Mouse (Mus musculus) heart, embryonic 14.5 days (tissue): Measurements from ENCODE around the gene Pou2f2. TPM values are rescaled to one million over a fixed set of nuclear protein-coding genes. Genes with fewer than 3 reads are reported as not detected.

Source experiments
- ATAC-seq: fragments of 200-750 bp; cut with Nextera tagmentation; 2 replicates; pipeline ENCODE4 v1.8.0; 2017; ENCODE audit warnings: low read depth, moderate TSS enrichment; ENCODE audit not compliant: insufficient number of reproducible peaks, insufficient read depth, low FRiP score
- H3K27ac ChIP-seq, 2 experiments: fragments of 200-500 bp in 1 of 2; fragments of 300-500 bp in 1 of 2; sonication (generic) in 1 of 2; replicated peaks in 1 of 2; 2 replicates each; pipeline ENCODE4 v1.5.1; 2012 to 2014; ENCODE audit warnings: low read depth in 2 of 2, low read length in 2 of 2, control low read depth in 1 of 2, mild to moderate bottlenecking in 1 of 2, mixed read lengths in 1 of 2; ENCODE audit not compliant: control insufficient read depth in 1 of 2, insufficient read depth in 1 of 2
- H3K27me3 ChIP-seq: fragments of 300-500 bp; sonication (generic); 2 replicates; pipeline ENCODE4 v1.6.1; 2014; ENCODE audit warnings: mild to moderate bottlenecking, low read length, control low read depth; ENCODE audit not compliant: control insufficient read depth, insufficient read depth
- H3K36me3 ChIP-seq: fragments of 300-500 bp; sonication (generic); 2 replicates; pipeline ENCODE4 v1.6.1; 2014; ENCODE audit warnings: mild to moderate bottlenecking, control low read depth, low read length, mixed read lengths; ENCODE audit not compliant: control insufficient read depth, insufficient read depth
- H3K4me1 ChIP-seq, 2 experiments: fragments of 200-500 bp in 1 of 2; fragments of 300-500 bp in 1 of 2; sonication (generic) in 1 of 2; 2 replicates each; pipeline ENCODE4 v1.6.1; 2012 to 2014; ENCODE audit warnings: low read length in 2 of 2, control low read depth in 1 of 2, mixed read lengths in 1 of 2; ENCODE audit not compliant: control insufficient read depth in 2 of 2, insufficient read depth in 2 of 2
- H3K4me2 ChIP-seq: fragments of 300-500 bp; sonication (generic); 2 replicates; pipeline ENCODE4 v1.6.1; 2014; ENCODE audit warnings: mild to moderate bottlenecking, low read length
- H3K4me3 ChIP-seq, 2 experiments: fragments of 200-500 bp in 1 of 2; fragments of 300-500 bp in 1 of 2; sonication (generic) in 1 of 2; 2 replicates each; pipeline ENCODE4 v1.5.1; 2012 to 2014; ENCODE audit warnings: low read length in 2 of 2, mild to moderate bottlenecking in 2 of 2, control low read depth in 1 of 2, low read depth in 1 of 2, moderate library complexity in 1 of 2; ENCODE audit not compliant: control insufficient read depth in 1 of 2, insufficient read depth in 1 of 2
- H3K9ac ChIP-seq: fragments of 300-500 bp; sonication (generic); 2 replicates; pipeline ENCODE4 v1.6.1; 2014; ENCODE audit warnings: mild to moderate bottlenecking, low read length
- H3K9me3 ChIP-seq: fragments of 300-500 bp; sonication (generic); 2 replicates; pipeline ENCODE4 v1.6.1; 2016; ENCODE audit warnings: low read length, control low read depth; ENCODE audit not compliant: control insufficient read depth
- WGBS: fragments of 180-500 bp; shearing (Covaris S2); extraction: QIAGEN DNeasy Blood & Tissue Kit; methylation state at CpG from one replicate; pipeline ENCODE4 v1.1.7; 2014; 5-methylcytosine and 5-hydroxymethylcytosine counted together
- polyA plus RNA-seq: library from polyadenylated mRNA; unstranded; fragments of >200 nt; fragmentation: Nextera tagmentation; extraction: Ambion mirVana; gene quantifications from 2 replicates; pipeline ENCODE4 v1.2.1, GENCODE M21; 2014

The Pou2f2 gene
- polyA plus RNA-seq, 1 experiment from 2014 or later: 0.50 TPM

DNA sequence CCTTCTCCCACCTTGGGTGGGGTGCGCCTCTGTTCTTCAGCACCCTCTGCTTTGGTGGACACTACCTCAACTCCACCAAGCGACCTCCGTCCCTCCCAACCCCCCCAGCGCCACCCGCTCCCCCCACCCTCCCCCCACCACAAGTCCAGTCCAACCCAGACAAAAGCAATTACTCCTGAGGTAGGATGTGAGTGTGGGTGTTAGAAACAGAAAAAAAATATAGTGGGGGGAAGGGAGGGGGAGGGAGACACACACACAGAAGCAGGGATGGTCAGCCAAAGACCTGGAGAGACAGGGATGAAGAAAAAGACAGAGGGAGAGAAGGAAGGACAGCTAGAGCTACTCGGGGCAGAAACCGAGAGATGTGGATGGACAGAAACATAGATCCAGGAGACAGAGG is 25.7 kb downstream of the Pou2f2 start:
- Histone ChIP-seq H3K4me2 (no peak overlapping the region), H3K9ac (no peak overlapping the region), H3K9me3 (no peaks in the 10 kb centered on the region), H3K36me3 (no peaks in the 10 kb centered on the region), H3K27ac (no peak overlapping the region), H3K4me3 (no peak overlapping the region), H3K4me1 (peaks cover 0 to 4% of the 10 kb centered on the region in 2 experiments; a peak in 1 of 4 replicates), H3K27me3 (peaks cover 79% of the 10 kb centered on the region)
- 58% methylated on average over 7 of the region's 7 CpGs for WGBS
- no peak for ATAC-seq

GRCm38 (mm10) chr7:25151916-25152556 is 27.5 kb downstream of the Pou2f2 start:
- 46% methylated on average over 10 of the region's 10 CpGs for WGBS
- no peak overlapping the region for H3K4me2 ChIP-seq
- no peak for ATAC-seq
- H3K4me3 ChIP-seq: no peak overlapping the region
- H3K9ac ChIP-seq: no peak overlapping the region
- no peaks in the 10 kb centered on the region for H3K9me3 ChIP-seq
- H3K4me1 ChIP-seq: peaks cover 0 to 4% of the 10 kb centered on the region in 2 experiments; a peak in 1 of 4 replicates
- peaks cover 87% of the 10 kb centered on the region for H3K27me3 ChIP-seq
- H3K36me3 ChIP-seq: no peaks in the 10 kb centered on the region
- no peak overlapping the region for H3K27ac ChIP-seq

DNA sequence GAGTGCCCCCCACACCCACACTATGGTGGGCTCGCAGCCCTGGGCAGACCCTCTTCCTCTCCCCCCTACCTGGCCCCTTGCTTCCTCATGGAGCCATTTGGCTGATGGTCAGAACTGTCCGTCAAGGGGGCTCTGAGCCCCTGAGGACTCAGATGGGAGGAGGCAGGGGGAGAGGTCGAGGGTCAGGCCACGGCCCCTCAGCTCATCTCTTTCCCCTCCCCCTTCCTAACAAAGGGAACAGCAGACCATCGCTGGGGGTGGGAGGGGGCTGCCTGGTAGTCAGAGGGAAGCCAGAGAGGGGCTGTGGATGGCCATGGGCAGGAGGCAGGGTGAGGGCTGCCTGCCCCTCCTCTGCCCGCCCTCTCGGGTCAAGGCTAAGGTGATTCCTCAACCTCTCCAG is 28.5 kb downstream of the Pou2f2 start:
- WGBS: 4% methylated on average over 7 of the region's 7 CpGs
- Histone ChIP-seq H3K4me2 (no peak overlapping the region), H3K9me3 (no peaks in the 10 kb centered on the region), H3K36me3 (no peaks in the 10 kb centered on the region), H3K9ac (no peak overlapping the region), H3K4me1 (peaks cover 0 to 2% of the 10 kb centered on the region in 2 experiments; a peak in 1 of 4 replicates), H3K27ac (no peak overlapping the region), H3K27me3 (peaks cover 77% of the 10 kb centered on the region), H3K4me3 (no peak overlapping the region)
- no peak for ATAC-seq

- no peak for ATAC-seq
- Histone ChIP-seq H3K4me3 (no peak overlapping the region), H3K4me2 (no peak overlapping the region), H3K4me1 (no peaks in the 10 kb centered on the region), H3K27ac (no peak overlapping the region), H3K9ac (no peak overlapping the region), H3K9me3 (no peaks in the 10 kb centered on the region), H3K36me3 (no peaks in the 10 kb centered on the region), H3K27me3 (peaks cover 72% of the 10 kb centered on the region)
- WGBS: 2% methylated on average over 9 of the region's 18 CpGs
Observed at GRCm38 (mm10) chr7:25150151-25150663, 29.3 kb downstream of the Pou2f2 start.

- Histone ChIP-seq H3K27ac (no peak overlapping the region), H3K36me3 (no peaks in the 10 kb centered on the region), H3K27me3 (peaks cover 38% of the 10 kb centered on the region), H3K4me3 (no peak overlapping the region), H3K9me3 (no peaks in the 10 kb centered on the region), H3K9ac (no peak overlapping the region), H3K4me1 (no peaks in the 10 kb centered on the region), H3K4me2 (no peak overlapping the region)
- ATAC-seq: no peak
- 11% methylated on average over 10 of the region's 10 CpGs for WGBS
Observed at GRCm38 (mm10) chr7:25145896-25146295, 33.6 kb downstream of the Pou2f2 start.

- H3K4me3 ChIP-seq: no peak overlapping the region
- whole genome bisulfite sequencing: 1% methylated on average over 5 of the region's 5 CpGs
- H3K9ac ChIP-seq: no peak overlapping the region
- H3K4me2 ChIP-seq: no peak overlapping the region
- no peak for ATAC-seq
- H3K36me3 ChIP-seq: no peaks in the 10 kb centered on the region
- H3K27me3 ChIP-seq: peaks cover 16% of the 10 kb centered on the region; the same call in 1 of the 2 replicates
- H3K9me3 ChIP-seq: no peaks in the 10 kb centered on the region
- H3K4me1 ChIP-seq: no peaks in the 10 kb centered on the region
- no peak overlapping the region for H3K27ac ChIP-seq
Observed at GRCm38 (mm10) chr7:25141761-25142160, 37.8 kb downstream of the Pou2f2 start.

DNA sequence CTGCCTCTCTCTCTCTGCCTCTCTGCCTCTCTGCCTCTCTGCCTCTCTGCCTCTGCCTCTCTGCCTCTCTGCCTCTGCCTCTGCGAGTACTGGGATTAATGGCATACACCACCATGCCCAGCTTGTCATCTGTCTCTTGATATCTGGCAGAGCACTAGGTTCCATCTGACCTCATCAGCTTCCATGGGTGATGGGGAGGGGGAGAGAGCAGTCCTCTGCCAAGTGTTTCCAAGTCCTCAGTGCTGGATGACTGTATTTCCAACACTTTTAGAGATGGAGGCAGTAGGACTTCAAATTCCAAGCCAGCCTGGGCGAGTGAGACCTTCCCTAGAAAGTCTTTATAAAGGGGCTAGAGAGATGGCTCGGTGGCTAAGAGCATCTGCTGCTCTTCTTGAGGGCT is 42.0 kb downstream of the Pou2f2 start:
- Histone ChIP-seq H3K27ac (no peak overlapping the region), H3K36me3 (no peaks in the 10 kb centered on the region), H3K4me1 (no peaks in the 10 kb centered on the region), H3K9me3 (peaks cover 6% of the 10 kb centered on the region; the same call in 1 of the 2 replicates), H3K9ac (no peak overlapping the region), H3K4me3 (no peak overlapping the region), H3K27me3 (peaks cover 50% of the 10 kb centered on the region), H3K4me2 (no peak overlapping the region)
- ATAC-seq: no peak
- 30% methylated on average over 3 of the region's 3 CpGs for WGBS
